Mouse (Mus musculus): Measurements from ENCODE around the gene Cltrn. TPM values are rescaled to one million over a fixed set of nuclear protein-coding genes. Genes with fewer than 3 reads are reported as not detected.

The Cltrn gene
- polyA plus RNA-seq (2016; fragmentation: Nextera tagmentation; extraction: Ambion mirVana): 0.14 and 0.51 TPM in 2 replicates

DNA sequence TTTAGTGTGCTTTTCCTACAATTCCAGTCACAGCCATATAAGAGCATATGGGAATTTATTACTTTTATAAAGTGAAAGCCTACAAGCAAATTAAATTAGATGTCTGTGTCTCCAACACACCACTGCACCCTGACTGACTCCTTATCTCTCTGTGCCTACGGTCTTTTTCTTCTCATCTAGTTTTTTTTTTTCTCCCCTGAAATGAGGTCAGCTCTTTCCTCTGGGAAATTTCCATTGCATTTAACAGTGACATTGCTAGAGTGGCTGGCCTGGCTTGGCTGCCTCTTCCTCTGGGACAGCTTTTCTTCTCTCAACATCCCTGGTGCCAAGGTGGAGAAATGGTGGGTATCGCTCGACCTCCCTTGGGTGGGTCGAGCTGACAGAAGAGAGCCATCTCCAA is at the start of gene Cltrn:
Gene Cltrn, plus strand, starts transcription at position 249 of the 400 bp plus-strand sequence.
- peaks cover 90% of the 10 kb centered on the region for H3K27me3 ChIP-seq (ENCODE audit: low read depth, poor library complexity, severe bottlenecking)
- H3K27ac ChIP-seq (replicated peaks): no peak within 1 kb of the TSS
- DNase-seq (ENCODE audit: low spot score): no peak
- H3K36me3 ChIP-seq: no peaks in the 10 kb centered on the region
- H3K4me1 ChIP-seq: no peaks in the 10 kb centered on the region
- WGBS: 87% methylated on average over 4 of the region's 4 CpGs
- no peaks in the 10 kb centered on the region for H3K9me3 ChIP-seq (replicated peaks)
- no peak within 1 kb of the TSS for H3K4me3 ChIP-seq

DNA sequence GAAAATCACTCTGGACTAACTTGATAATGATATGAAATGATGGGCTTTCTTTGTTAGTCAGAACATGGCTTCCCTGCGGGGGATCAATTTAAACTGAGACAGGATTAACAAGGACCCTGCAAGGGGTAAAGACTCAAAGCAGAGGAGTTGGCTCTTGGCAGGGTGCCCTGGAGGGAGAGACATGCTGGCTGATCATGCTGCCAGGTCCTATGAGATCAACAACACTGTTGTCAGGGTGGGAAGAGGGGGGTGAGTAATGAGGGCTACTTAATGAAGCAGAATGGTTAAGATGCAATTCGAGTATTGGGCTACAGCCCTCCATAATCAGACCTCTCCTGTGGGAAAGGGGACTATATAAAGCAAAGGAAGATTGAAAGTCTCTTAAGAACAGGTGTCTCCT is 49.7 kb upstream of the Cltrn start:
- no peak overlapping the region for H3K27ac ChIP-seq (replicated peaks)
- H3K4me1 ChIP-seq: no peaks in the 10 kb centered on the region
- H3K27me3 ChIP-seq (ENCODE audit: low read depth, poor library complexity, severe bottlenecking): peaks cover 94% of the 10 kb centered on the region
- 38% methylated on average over 2 of the region's 2 CpGs for WGBS
- no peaks in the 10 kb centered on the region for H3K36me3 ChIP-seq
- no peak for DNase-seq (ENCODE audit: low spot score)
- H3K4me3 ChIP-seq: no peak overlapping the region
- H3K9me3 ChIP-seq (replicated peaks): no peaks in the 10 kb centered on the region

DNA sequence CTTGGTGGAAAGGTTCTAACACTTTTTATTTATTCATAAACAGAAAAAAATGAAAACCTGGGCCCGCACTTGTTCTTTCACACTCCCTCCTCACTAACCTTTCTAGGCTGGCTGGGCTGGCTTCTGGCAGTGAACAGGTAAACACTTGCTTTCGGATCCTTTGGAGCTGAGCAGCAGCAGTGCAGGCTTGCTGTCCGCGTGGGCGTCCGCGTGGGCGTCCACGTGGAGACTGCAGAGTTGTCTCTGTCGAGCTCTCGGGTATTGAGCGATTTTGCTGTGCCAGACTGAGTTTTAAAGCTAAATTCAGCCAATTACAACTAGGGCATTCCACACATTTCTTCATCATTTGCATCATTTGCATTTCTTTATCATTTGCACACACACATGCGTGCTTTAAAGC is 46.6 kb upstream of the Cltrn start:
- H3K36me3 ChIP-seq: no peaks in the 10 kb centered on the region
- no peak overlapping the region for H3K27ac ChIP-seq (replicated peaks)
- peaks cover 93% of the 10 kb centered on the region for H3K27me3 ChIP-seq (ENCODE audit: low read depth, poor library complexity, severe bottlenecking)
- no peaks in the 10 kb centered on the region for H3K9me3 ChIP-seq (replicated peaks)
- DNase-seq (ENCODE audit: low spot score): no peak
- 74% methylated on average over 13 of the region's 13 CpGs for WGBS
- no peaks in the 10 kb centered on the region for H3K4me1 ChIP-seq
- no peak overlapping the region for H3K4me3 ChIP-seq

DNA sequence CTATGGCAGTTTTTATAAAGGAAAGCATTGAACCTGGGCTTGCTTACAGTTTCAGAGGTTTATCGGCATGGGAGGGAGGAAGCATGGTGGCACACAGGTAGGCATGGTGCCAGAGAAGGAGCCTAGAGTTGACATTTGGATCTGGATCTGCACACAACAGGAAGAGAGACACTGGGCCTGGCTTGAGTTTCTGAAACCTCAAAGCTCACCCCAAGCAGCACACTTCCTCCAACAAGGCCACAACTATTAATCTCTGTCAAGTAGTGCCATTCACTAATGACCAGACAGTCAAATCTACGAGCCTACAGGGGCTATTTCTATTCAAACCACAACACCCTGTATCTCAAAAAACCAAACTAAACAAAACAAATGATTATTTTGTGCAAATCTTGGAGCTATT is 41.9 kb upstream of the Cltrn start:
- no peaks in the 10 kb centered on the region for H3K36me3 ChIP-seq
- no peaks in the 10 kb centered on the region for H3K4me1 ChIP-seq
- WGBS: 92% methylated on average over 2 of the region's 2 CpGs
- H3K4me3 ChIP-seq: no peak overlapping the region
- no peaks in the 10 kb centered on the region for H3K9me3 ChIP-seq (replicated peaks)
- no peak overlapping the region for H3K27ac ChIP-seq (replicated peaks)
- peaks cover 59% of the 10 kb centered on the region for H3K27me3 ChIP-seq (ENCODE audit: low read depth, poor library complexity, severe bottlenecking)
- no peak for DNase-seq (ENCODE audit: low spot score)

- H3K27ac ChIP-seq (replicated peaks): no peak overlapping the region
- H3K36me3 ChIP-seq: no peaks in the 10 kb centered on the region
- H3K4me1 ChIP-seq: no peaks in the 10 kb centered on the region
- no peak for DNase-seq (ENCODE audit: low spot score)
- no peaks in the 10 kb centered on the region for H3K9me3 ChIP-seq (replicated peaks)
- H3K4me3 ChIP-seq: no peak overlapping the region
- H3K27me3 ChIP-seq (ENCODE audit: low read depth, poor library complexity, severe bottlenecking): peaks cover 67% of the 10 kb centered on the region
- 87% methylated on average over 4 of the region's 4 CpGs for WGBS
Observed at GRCm38 (mm10) chrX:164055726-164056125, 32.9 kb upstream of the Cltrn start.

DNA sequence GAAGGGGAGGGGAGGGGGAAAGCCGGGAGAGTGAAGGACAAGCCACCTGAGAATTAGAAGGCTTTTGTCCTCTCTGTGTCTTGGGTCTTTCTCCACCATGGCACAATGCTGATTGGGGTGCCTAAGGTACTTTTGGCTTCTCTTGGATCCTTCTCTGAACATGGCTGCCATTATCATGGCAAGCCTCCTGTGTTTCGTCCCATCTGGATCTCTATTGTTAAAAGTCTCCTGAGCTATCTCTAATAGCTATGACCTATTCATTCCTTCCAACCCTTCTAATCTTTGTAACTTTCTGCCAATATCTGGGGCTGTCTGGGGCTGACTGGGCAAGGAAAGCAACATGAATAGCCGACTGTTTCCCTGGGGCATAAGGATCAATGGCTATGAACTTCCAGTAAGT is 30.1 kb upstream of the Cltrn start:
- H3K36me3 ChIP-seq: no peaks in the 10 kb centered on the region
- no peak overlapping the region for H3K27ac ChIP-seq (replicated peaks)
- H3K4me1 ChIP-seq: no peaks in the 10 kb centered on the region
- no peak overlapping the region for H3K4me3 ChIP-seq
- no peak for DNase-seq (ENCODE audit: low spot score)
- no peaks in the 10 kb centered on the region for H3K9me3 ChIP-seq (replicated peaks)
- peaks cover 92% of the 10 kb centered on the region for H3K27me3 ChIP-seq (ENCODE audit: low read depth, poor library complexity, severe bottlenecking)
- WGBS: 94% methylated on average over 3 of the region's 3 CpGs

GRCm38 (mm10) chrX:164059070-164059469 is 29.6 kb upstream of the Cltrn start:
- 72% methylated on average over 4 of the region's 4 CpGs for WGBS
- H3K27me3 ChIP-seq (ENCODE audit: low read depth, poor library complexity, severe bottlenecking): peaks cover 93% of the 10 kb centered on the region
- H3K4me1 ChIP-seq: no peaks in the 10 kb centered on the region

GRCm38 (mm10) chrX:164066185-164066584 is 22.4 kb upstream of the Cltrn start:
- Histone ChIP-seq H3K27ac (replicated peaks) (no peak overlapping the region), H3K4me1 (no peaks in the 10 kb centered on the region), H3K27me3 (ENCODE audit: low read depth, poor library complexity, severe bottlenecking) (peaks cover 62% of the 10 kb centered on the region), H3K9me3 (replicated peaks) (no peaks in the 10 kb centered on the region), H3K4me3 (no peak overlapping the region), H3K36me3 (peaks cover 6% of the 10 kb centered on the region; the same call in 1 of the 2 replicates)
- peak; percentile 46 for DNase-seq (ENCODE audit: low spot score)
- 19% methylated on average over 2 of the region's 2 CpGs for WGBS

More at GRCm38 (mm10) chrX:164059070-164059469, 29.6 kb upstream of the Cltrn start:
- no peak overlapping the region for H3K4me3 ChIP-seq
- no peak for DNase-seq (ENCODE audit: low spot score)
- no peak overlapping the region for H3K27ac ChIP-seq (replicated peaks)
- no peaks in the 10 kb centered on the region for H3K36me3 ChIP-seq
- H3K9me3 ChIP-seq (replicated peaks): no peaks in the 10 kb centered on the region

GRCm38 (mm10) chrX:164068968-164069367 is 19.7 kb upstream of the Cltrn start:
- H3K4me3 ChIP-seq: no peak overlapping the region
- H3K4me1 ChIP-seq: no peaks in the 10 kb centered on the region
- H3K9me3 ChIP-seq (replicated peaks): no peaks in the 10 kb centered on the region
- no peak for DNase-seq (ENCODE audit: low spot score)
- H3K27me3 ChIP-seq (ENCODE audit: low read depth, poor library complexity, severe bottlenecking): peaks cover 54% of the 10 kb centered on the region
- WGBS: 90% methylated on average over 4 of the region's 4 CpGs
- H3K27ac ChIP-seq (replicated peaks): no peak overlapping the region
- peaks cover 28% of the 10 kb centered on the region for H3K36me3 ChIP-seq

DNA sequence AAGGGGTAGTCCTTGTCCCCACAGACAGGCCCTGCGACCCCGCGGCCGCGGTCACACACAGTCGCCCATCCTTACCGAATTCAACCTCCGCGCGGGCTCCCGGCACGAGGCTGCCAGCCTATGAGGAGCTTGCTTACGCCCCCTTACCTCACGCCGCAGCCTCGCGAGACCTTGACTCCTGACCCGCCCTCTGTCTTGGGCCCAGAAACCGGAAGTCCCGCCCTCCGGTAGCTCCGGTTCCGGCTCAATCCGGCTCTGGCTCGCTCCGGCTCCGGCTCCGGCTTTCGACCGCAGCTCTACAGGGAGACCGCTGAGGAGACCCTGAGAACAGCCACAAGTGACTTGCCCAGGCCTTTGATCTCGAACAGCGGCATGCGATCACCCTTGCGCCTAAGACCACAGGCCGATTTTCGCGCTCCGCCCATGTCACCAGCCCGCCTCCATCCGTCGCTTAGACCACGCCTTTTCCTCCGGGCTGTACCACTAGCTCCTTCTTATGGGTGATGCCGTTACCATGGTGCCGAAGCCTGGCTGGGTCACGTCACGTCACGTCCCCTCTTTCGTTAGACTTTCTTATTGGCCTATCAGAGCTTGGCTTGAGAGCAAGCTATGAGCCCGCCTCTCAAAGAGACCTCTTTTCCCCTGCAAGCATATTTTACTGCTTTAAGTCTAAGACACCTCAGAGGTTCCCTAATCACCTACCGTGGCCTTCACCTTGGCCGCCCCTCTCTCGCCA is 12.4 kb upstream of the Cltrn start, which contains the start of gene Siah1b:
Gene Siah1b, minus strand, starts transcription at position 454 of the 736 bp plus-strand sequence.
- Histone ChIP-seq H3K9me3 (replicated peaks) (no peaks in the 10 kb centered on the region), H3K36me3 (peaks cover 25% of the 10 kb centered on the region), H3K27me3 (ENCODE audit: low read depth, poor library complexity, severe bottlenecking) (peaks cover 79% of the 10 kb centered on the region), H3K4me1 (peaks cover 7% of the 10 kb centered on the region; the same call in 1 of the 2 replicates), H3K27ac (replicated peaks) (peak within 1 kb of the TSS; percentile 96), H3K4me3 (peak within 1 kb of the TSS; percentile 63)
- DNase-seq (ENCODE audit: low spot score): peak; percentile 89
- 22% methylated on average over 54 of the region's 54 CpGs for WGBS

GRCm38 (mm10) chrX:164082030-164082429 is 6.6 kb upstream of the Cltrn start:
- no peaks in the 10 kb centered on the region for H3K4me1 ChIP-seq
- H3K27me3 ChIP-seq (ENCODE audit: low read depth, poor library complexity, severe bottlenecking): peaks cover 75% of the 10 kb centered on the region
- 93% methylated on average over 9 of the region's 9 CpGs for WGBS
- no peak overlapping the region for H3K4me3 ChIP-seq
- H3K27ac ChIP-seq (replicated peaks): no peak overlapping the region
- no peaks in the 10 kb centered on the region for H3K36me3 ChIP-seq
- no peaks in the 10 kb centered on the region for H3K9me3 ChIP-seq (replicated peaks)
- DNase-seq (ENCODE audit: low spot score): no peak

DNA sequence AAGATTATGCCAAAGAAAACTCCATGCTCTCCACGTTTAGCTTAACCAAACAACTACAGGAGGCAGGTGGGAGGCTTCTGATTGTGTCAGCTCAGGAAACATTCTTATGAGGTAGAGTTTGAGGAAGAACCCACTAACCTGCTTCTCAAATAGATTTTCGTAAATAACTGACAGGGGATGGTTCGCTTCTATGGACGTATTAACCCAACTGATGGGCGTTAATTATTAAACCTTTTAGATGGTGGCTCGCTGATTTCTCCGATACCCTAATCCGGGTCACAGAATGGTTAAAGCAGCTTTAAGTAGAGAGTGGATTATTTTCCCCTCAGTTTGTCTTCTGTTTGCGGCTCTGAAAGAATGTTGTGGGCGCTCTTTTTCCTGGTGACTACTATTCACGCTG is 1.3 kb downstream of the Cltrn start:
- 72% methylated on average over 11 of the region's 11 CpGs for WGBS
- H3K27me3 ChIP-seq (ENCODE audit: low read depth, poor library complexity, severe bottlenecking): peaks cover 91% of the 10 kb centered on the region
- H3K36me3 ChIP-seq: no peaks in the 10 kb centered on the region
- H3K4me3 ChIP-seq: no peak overlapping the region
- no peak overlapping the region for H3K27ac ChIP-seq (replicated peaks)
- H3K4me1 ChIP-seq: no peaks in the 10 kb centered on the region
- no peak for DNase-seq (ENCODE audit: low spot score)
- H3K9me3 ChIP-seq (replicated peaks): no peaks in the 10 kb centered on the region

- H3K27me3 ChIP-seq (ENCODE audit: low read depth, poor library complexity, severe bottlenecking): peaks cover 95% of the 10 kb centered on the region
- H3K9me3 ChIP-seq (replicated peaks): no peaks in the 10 kb centered on the region
- 54% methylated on average over 7 of the region's 7 CpGs for WGBS
- H3K27ac ChIP-seq (replicated peaks): no peak overlapping the region
- no peaks in the 10 kb centered on the region for H3K4me1 ChIP-seq
- H3K36me3 ChIP-seq: no peaks in the 10 kb centered on the region
- DNase-seq (ENCODE audit: low spot score): no peak
- H3K4me3 ChIP-seq: no peak overlapping the region
Observed at GRCm38 (mm10) chrX:164092300-164093169, 3.9 kb downstream of the Cltrn start.

Data from midbrain, embryonic 10.5 days (tissue).